Mouse (Mus musculus): Measurements from ENCODE around the gene App. TPM values are rescaled to one million over a fixed set of nuclear protein-coding genes. Genes with fewer than 3 reads are reported as not detected.

The App gene
- polyA plus RNA-seq, 1 experiment from 2014 or later, result 225 TPM

- H3K27me3 ChIP-seq (ENCODE audit: control insufficient read depth, insufficient read depth, low read length), result no peaks in the 10 kb centered on the region
- H3K27ac ChIP-seq (ENCODE audit: low read depth, low read length), result no peak overlapping the region
- no peaks in the 10 kb centered on the region; the same call in 1 of the 2 replicates for H3K36me3 ChIP-seq (ENCODE audit: control insufficient read depth, insufficient read depth, low read length)
- no peaks in the 10 kb centered on the region for H3K9me3 ChIP-seq (ENCODE audit: control insufficient read depth, low read length)
- WGBS, result 83% methylated on average over 11 of the region's 11 CpGs
- H3K4me2 ChIP-seq (replicated peaks; ENCODE audit: low read depth, low read length), result no peak overlapping the region
- peaks cover 30% of the 10 kb centered on the region for H3K4me1 ChIP-seq (ENCODE audit: control insufficient read depth, insufficient read depth, low read length)
- no peak overlapping the region for H3K9ac ChIP-seq (ENCODE audit: low read depth, low read length)
- ATAC-seq (ENCODE audit: low FRiP score, low TSS enrichment), result no peak
- no peak overlapping the region for H3K4me3 ChIP-seq (ENCODE audit: low read length)
These were observed 27.8 kb downstream of the App start for GRCm38 (mm10) chr16:85145771-85146178.

- WGBS, result 85% methylated on average over 11 of the region's 11 CpGs
- no peaks in the 10 kb centered on the region for H3K9me3 ChIP-seq (ENCODE audit: control insufficient read depth, low read length)
- H3K9ac ChIP-seq (ENCODE audit: low read depth, low read length), result no peak overlapping the region
- H3K4me1 ChIP-seq (ENCODE audit: control insufficient read depth, insufficient read depth, low read length), result peaks cover 30% of the 10 kb centered on the region
- no peak for ATAC-seq (ENCODE audit: low FRiP score, low TSS enrichment)
- no peaks in the 10 kb centered on the region; the same call in 1 of the 2 replicates for H3K36me3 ChIP-seq (ENCODE audit: control insufficient read depth, insufficient read depth, low read length)
- no peaks in the 10 kb centered on the region for H3K27me3 ChIP-seq (ENCODE audit: control insufficient read depth, insufficient read depth, low read length)
- H3K27ac ChIP-seq (ENCODE audit: low read depth, low read length), result no peak overlapping the region
- H3K4me2 ChIP-seq (replicated peaks; ENCODE audit: low read depth, low read length), result no peak overlapping the region
- H3K4me3 ChIP-seq (ENCODE audit: low read length), result no peak overlapping the region
These were observed 28.2 kb downstream of the App start for GRCm38 (mm10) chr16:85145369-85145768.

GRCm38 (mm10) chr16:85144401-85144800 is 29.2 kb downstream of the App start:
- H3K27me3 ChIP-seq (ENCODE audit: control insufficient read depth, insufficient read depth, low read length), result no peaks in the 10 kb centered on the region
- peaks cover 28% of the 10 kb centered on the region for H3K4me1 ChIP-seq (ENCODE audit: control insufficient read depth, insufficient read depth, low read length)
- WGBS, result 77% methylated on average over 6 of the region's 6 CpGs
- no peak for ATAC-seq (ENCODE audit: low FRiP score, low TSS enrichment)
- no peak overlapping the region for H3K9ac ChIP-seq (ENCODE audit: low read depth, low read length)
- H3K4me2 ChIP-seq (replicated peaks; ENCODE audit: low read depth, low read length), result no peak overlapping the region
- no peaks in the 10 kb centered on the region; the same call in 1 of the 2 replicates for H3K36me3 ChIP-seq (ENCODE audit: control insufficient read depth, insufficient read depth, low read length)
- H3K27ac ChIP-seq (ENCODE audit: low read depth, low read length), result no peak overlapping the region
- no peak overlapping the region for H3K4me3 ChIP-seq (ENCODE audit: low read length)
- no peaks in the 10 kb centered on the region for H3K9me3 ChIP-seq (ENCODE audit: control insufficient read depth, low read length)

- Histone ChIP-seq H3K36me3 (ENCODE audit: control insufficient read depth, insufficient read depth, low read length) (no peaks in the 10 kb centered on the region; the same call in 1 of the 2 replicates), H3K4me3 (ENCODE audit: low read length) (no peak overlapping the region), H3K9ac (ENCODE audit: low read depth, low read length) (no peak overlapping the region), H3K4me1 (ENCODE audit: control insufficient read depth, insufficient read depth, low read length) (peaks cover 22% of the 10 kb centered on the region), H3K9me3 (ENCODE audit: control insufficient read depth, low read length) (no peaks in the 10 kb centered on the region), H3K27me3 (ENCODE audit: control insufficient read depth, insufficient read depth, low read length) (no peaks in the 10 kb centered on the region), H3K27ac (ENCODE audit: low read depth, low read length) (no peak overlapping the region), H3K4me2 (replicated peaks; ENCODE audit: low read depth, low read length) (no peak overlapping the region)
- WGBS, result 44% methylated on average over 3 of the region's 3 CpGs
- no peak for ATAC-seq (ENCODE audit: low FRiP score, low TSS enrichment)
These were observed 29.7 kb downstream of the App start for GRCm38 (mm10) chr16:85143863-85144262.

GRCm38 (mm10) chr16:85143188-85143587 is 30.4 kb downstream of the App start:
- Histone ChIP-seq H3K4me2 (replicated peaks; ENCODE audit: low read depth, low read length) (no peak overlapping the region), H3K4me3 (ENCODE audit: low read length) (no peak overlapping the region), H3K36me3 (ENCODE audit: control insufficient read depth, insufficient read depth, low read length) (no peaks in the 10 kb centered on the region), H3K4me1 (ENCODE audit: control insufficient read depth, insufficient read depth, low read length) (peaks cover 17% of the 10 kb centered on the region), H3K27ac (ENCODE audit: low read depth, low read length) (no peak overlapping the region), H3K9me3 (ENCODE audit: control insufficient read depth, low read length) (no peaks in the 10 kb centered on the region), H3K9ac (ENCODE audit: low read depth, low read length) (no peak overlapping the region), H3K27me3 (ENCODE audit: control insufficient read depth, insufficient read depth, low read length) (no peaks in the 10 kb centered on the region)
- no peak for ATAC-seq (ENCODE audit: low FRiP score, low TSS enrichment)
- 47% methylated on average over 3 of the region's 3 CpGs for WGBS

- WGBS, result 77% methylated on average over 4 of the region's 4 CpGs
- no peak overlapping the region for H3K4me3 ChIP-seq (ENCODE audit: low read length)
These were observed 32.2 kb downstream of the App start for GRCm38 (mm10) chr16:85141404-85141803.

GRCm38 (mm10) chr16:85139178-85139604 is 34.4 kb downstream of the App start:
- Histone ChIP-seq H3K9ac (ENCODE audit: low read depth, low read length) (no peak overlapping the region), H3K36me3 (ENCODE audit: control insufficient read depth, insufficient read depth, low read length) (no peaks in the 10 kb centered on the region), H3K27ac (ENCODE audit: low read depth, low read length) (no peak overlapping the region), H3K4me2 (replicated peaks; ENCODE audit: low read depth, low read length) (no peak overlapping the region), H3K27me3 (ENCODE audit: control insufficient read depth, insufficient read depth, low read length) (no peaks in the 10 kb centered on the region), H3K4me1 (ENCODE audit: control insufficient read depth, insufficient read depth, low read length) (peaks cover 11% of the 10 kb centered on the region), H3K9me3 (ENCODE audit: control insufficient read depth, low read length) (no peaks in the 10 kb centered on the region), H3K4me3 (ENCODE audit: low read length) (no peak overlapping the region)
- ATAC-seq (ENCODE audit: low FRiP score, low TSS enrichment), result 0 out of 2 replicates have a peak, but pooled peaks have one; percentile 26
- 60% methylated on average over 9 of the region's 9 CpGs for whole genome bisulfite sequencing

More at GRCm38 (mm10) chr16:85141404-85141803, 32.2 kb downstream of the App start:
- H3K9me3 ChIP-seq (ENCODE audit: control insufficient read depth, low read length), result no peaks in the 10 kb centered on the region
- H3K4me1 ChIP-seq (ENCODE audit: control insufficient read depth, insufficient read depth, low read length), result peaks cover 13% of the 10 kb centered on the region
- H3K4me2 ChIP-seq (replicated peaks; ENCODE audit: low read depth, low read length), result no peak overlapping the region
- no peak overlapping the region for H3K27ac ChIP-seq (ENCODE audit: low read depth, low read length)
- no peak overlapping the region for H3K9ac ChIP-seq (ENCODE audit: low read depth, low read length)
- no peaks in the 10 kb centered on the region for H3K27me3 ChIP-seq (ENCODE audit: control insufficient read depth, insufficient read depth, low read length)
- H3K36me3 ChIP-seq (ENCODE audit: control insufficient read depth, insufficient read depth, low read length), result no peaks in the 10 kb centered on the region
- no peak for ATAC-seq (ENCODE audit: low FRiP score, low TSS enrichment)

- Histone ChIP-seq H3K9me3 (ENCODE audit: control insufficient read depth, low read length) (no peaks in the 10 kb centered on the region), H3K27ac (ENCODE audit: low read depth, low read length) (no peak overlapping the region), H3K4me1 (ENCODE audit: control insufficient read depth, insufficient read depth, low read length) (peaks cover 17% of the 10 kb centered on the region), H3K4me3 (ENCODE audit: low read length) (no peak overlapping the region), H3K27me3 (ENCODE audit: control insufficient read depth, insufficient read depth, low read length) (no peaks in the 10 kb centered on the region), H3K36me3 (ENCODE audit: control insufficient read depth, insufficient read depth, low read length) (no peaks in the 10 kb centered on the region), H3K4me2 (replicated peaks; ENCODE audit: low read depth, low read length) (no peak overlapping the region), H3K9ac (ENCODE audit: low read depth, low read length) (no peak overlapping the region)
- ATAC-seq (ENCODE audit: low FRiP score, low TSS enrichment), result no peak
- 54% methylated on average over 11 of the region's 11 CpGs for WGBS
These were observed 36.2 kb downstream of the App start for GRCm38 (mm10) chr16:85137348-85137747.

GRCm38 (mm10) chr16:85136046-85136445 is 37.5 kb downstream of the App start:
- ATAC-seq (ENCODE audit: low FRiP score, low TSS enrichment), result no peak
- Histone ChIP-seq H3K4me1 (ENCODE audit: control insufficient read depth, insufficient read depth, low read length) (peaks cover 18% of the 10 kb centered on the region), H3K27me3 (ENCODE audit: control insufficient read depth, insufficient read depth, low read length) (no peaks in the 10 kb centered on the region), H3K36me3 (ENCODE audit: control insufficient read depth, insufficient read depth, low read length) (no peaks in the 10 kb centered on the region), H3K9me3 (ENCODE audit: control insufficient read depth, low read length) (no peaks in the 10 kb centered on the region), H3K4me2 (replicated peaks; ENCODE audit: low read depth, low read length) (no peak overlapping the region), H3K9ac (ENCODE audit: low read depth, low read length) (no peak overlapping the region), H3K4me3 (ENCODE audit: low read length) (no peak overlapping the region), H3K27ac (ENCODE audit: low read depth, low read length) (no peak overlapping the region)
- 74% methylated on average over 4 of the region's 4 CpGs for WGBS
